Mouse (Mus musculus): Measurements from ENCODE around the gene Pphln1. TPM values are rescaled to one million over a fixed set of nuclear protein-coding genes. Genes with fewer than 3 reads are reported as not detected.

Pphln1 gene
- total and polyA plus RNA-seq, 3 experiments = 11.4 to 96.4 (median 34.3) TPM

DNA sequence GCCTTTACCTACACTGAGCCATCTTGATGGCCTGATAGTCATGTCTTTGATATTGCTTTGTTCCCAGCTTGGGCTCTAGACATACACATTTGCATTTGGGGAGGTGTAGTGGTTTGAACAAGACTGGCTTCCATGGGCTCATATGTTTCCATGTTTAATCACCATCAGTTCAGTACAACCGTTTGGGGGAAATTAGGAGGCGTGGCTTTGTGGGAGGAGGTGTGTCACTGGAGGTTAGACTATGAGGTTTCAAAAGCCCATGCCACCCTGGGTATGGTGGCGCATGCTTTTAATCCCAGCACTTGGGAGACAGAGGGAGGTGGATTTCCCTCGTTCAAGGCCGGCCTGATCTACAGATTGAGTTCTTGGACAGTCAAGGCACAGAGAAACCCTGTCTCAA, 22.5 kb upstream of the Pphln1 start:
- no peaks in the 10 kb centered on the region for H3K9me3 ChIP-seq (replicated peaks)
- no peak overlapping the region for H3K4me3 ChIP-seq (ENCODE audit: low read depth, low read length)
- ATAC-seq (ENCODE audit: extremely low read depth, insufficient number of reproducible peaks, low FRiP score, poor library complexity, severe bottlenecking) = no peak
- H3K36me3 ChIP-seq (replicated peaks) = no peaks in the 10 kb centered on the region
- no peak for DNase-seq (ENCODE audit: low spot score)
- TF ChIP-seq POLR2AphosphoS5 (IDR thresholded peaks at IDR 0.05; ENCODE audit: insufficient replicate concordance, low read depth, low read length) = no peak
- H3K27me3 ChIP-seq (ENCODE audit: insufficient read depth, low read length) = no peaks in the 10 kb centered on the region
- H3K4me1 ChIP-seq (ENCODE audit: insufficient read depth, low read depth, low read length) = no peaks in the 10 kb centered on the region

- Histone ChIP-seq H3K27me3 (ENCODE audit: insufficient read depth, low read length) (no peaks in the 10 kb centered on the region), H3K4me3 (ENCODE audit: low read depth, low read length) (no peak overlapping the region), H3K9me3 (replicated peaks) (no peaks in the 10 kb centered on the region), H3K36me3 (replicated peaks) (no peaks in the 10 kb centered on the region), H3K4me1 (ENCODE audit: insufficient read depth, low read depth, low read length) (peaks cover 5% of the 10 kb centered on the region; the same call in 1 of the 2 replicates)
- ATAC-seq (ENCODE audit: extremely low read depth, insufficient number of reproducible peaks, low FRiP score, poor library complexity, severe bottlenecking) = no peak; the same call in 1 of the 2 replicates
- no peak for TF ChIP-seq GATA2 (IDR thresholded peaks at IDR 0.05; ENCODE audit: borderline replicate concordance, low read depth, low read length)
- TF ChIP-seq CTCF (IDR thresholded peaks at IDR 0.05; ENCODE audit: low read depth, low read length) = peak; percentile 20; the same call in 1 of the 2 replicates
- no peak for DNase-seq (ENCODE audit: low spot score)
Measured at GRCm38 (mm10) chr15:93379177-93379576, 19.0 kb upstream of the Pphln1 start.

DNA sequence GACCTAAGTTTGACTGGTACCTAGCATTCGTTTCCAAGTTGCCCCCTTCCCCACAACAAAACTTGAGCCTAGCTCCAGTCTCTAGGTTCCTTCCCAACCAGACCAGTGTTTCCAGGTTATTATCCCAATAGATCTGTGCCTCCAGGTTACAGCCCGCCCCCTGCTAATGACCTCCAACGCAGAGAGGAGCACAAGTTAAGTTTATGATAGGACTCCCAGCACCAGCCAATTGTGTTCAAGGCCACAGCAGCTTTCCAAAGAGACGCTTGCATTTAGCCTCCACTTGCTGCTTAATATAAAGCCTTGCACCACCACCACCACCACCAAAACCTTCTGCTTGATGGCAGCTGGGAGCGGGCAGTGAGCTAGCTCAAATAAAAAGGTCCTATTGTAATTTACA, 16.8 kb upstream of the Pphln1 start:
- Histone ChIP-seq H3K36me3 (replicated peaks) (peaks cover 10% of the 10 kb centered on the region), H3K4me1 (ENCODE audit: insufficient read depth, low read depth, low read length) (peaks cover 5% of the 10 kb centered on the region; the same call in 1 of the 2 replicates), H3K27me3 (ENCODE audit: insufficient read depth, low read length) (no peaks in the 10 kb centered on the region), H3K4me3 (ENCODE audit: low read depth, low read length) (no peak overlapping the region), H3K9me3 (replicated peaks) (no peaks in the 10 kb centered on the region)
- no peak for DNase-seq (ENCODE audit: low spot score)
- ATAC-seq (ENCODE audit: extremely low read depth, insufficient number of reproducible peaks, low FRiP score, poor library complexity, severe bottlenecking) = no peak
- TF ChIP-seq GATA2 (IDR thresholded peaks at IDR 0.05; ENCODE audit: borderline replicate concordance, low read depth, low read length) (no peak), CTCF (IDR thresholded peaks at IDR 0.05; ENCODE audit: low read depth, low read length) (no peak), GATA1 (IDR thresholded peaks at IDR 0.05; ENCODE audit: borderline replicate concordance, low read length) (no peak), TAL1 (conservative IDR thresholded peaks at IDR 0.05; ENCODE audit: low read depth, low read length) (no peak), POLR2AphosphoS5 (IDR thresholded peaks at IDR 0.05; ENCODE audit: insufficient replicate concordance, low read depth, low read length) (no peak)

- DNase-seq (ENCODE audit: low spot score) = no peak
- Histone ChIP-seq H3K36me3 (replicated peaks) (peaks cover 60% of the 10 kb centered on the region), H3K27me3 (ENCODE audit: insufficient read depth, low read length) (no peaks in the 10 kb centered on the region), H3K4me3 (ENCODE audit: low read depth, low read length) (peak overlapping the region; percentile 82), H3K9me3 (replicated peaks) (no peaks in the 10 kb centered on the region), H3K4me1 (ENCODE audit: insufficient read depth, low read depth, low read length) (peaks cover 40% of the 10 kb centered on the region)
- ATAC-seq (ENCODE audit: extremely low read depth, insufficient number of reproducible peaks, low FRiP score, poor library complexity, severe bottlenecking) = no peak
- TF ChIP-seq GATA1 (IDR thresholded peaks at IDR 0.05; ENCODE audit: borderline replicate concordance, low read length) = no peak
- no peak for TF ChIP-seq CTCF (IDR thresholded peaks at IDR 0.05; ENCODE audit: low read depth, low read length)
- TF ChIP-seq TAL1 (conservative IDR thresholded peaks at IDR 0.05; ENCODE audit: low read depth, low read length) = no peak
- no peak for TF ChIP-seq GATA2 (IDR thresholded peaks at IDR 0.05; ENCODE audit: borderline replicate concordance, low read depth, low read length)
- no peak for TF ChIP-seq POLR2AphosphoS5 (IDR thresholded peaks at IDR 0.05; ENCODE audit: insufficient replicate concordance, low read depth, low read length)
Measured at GRCm38 (mm10) chr15:93397269-93397668, 881 bp upstream of the Pphln1 start.

GRCm38 (mm10) chr15:93398699-93399540, 770 bp downstream of the Pphln1 start:
- Histone ChIP-seq H3K36me3 (replicated peaks) (peaks cover 49% of the 10 kb centered on the region), H3K9me3 (replicated peaks) (no peaks in the 10 kb centered on the region), H3K27me3 (ENCODE audit: insufficient read depth, low read length) (no peaks in the 10 kb centered on the region), H3K4me3 (ENCODE audit: low read depth, low read length) (peak overlapping the region; percentile 82), H3K4me1 (ENCODE audit: insufficient read depth, low read depth, low read length) (peaks cover 36% of the 10 kb centered on the region)
- DNase-seq (ENCODE audit: low spot score) (no peak), ATAC-seq (ENCODE audit: extremely low read depth, insufficient number of reproducible peaks, low FRiP score, poor library complexity, severe bottlenecking) (0 out of 2 replicates have a peak, but pooled peaks have one; percentile 4)
- TF ChIP-seq TAL1 (conservative IDR thresholded peaks at IDR 0.05; ENCODE audit: low read depth, low read length) (no peak), POLR2AphosphoS5 (IDR thresholded peaks at IDR 0.05; ENCODE audit: insufficient replicate concordance, low read depth, low read length) (no peak), CTCF (IDR thresholded peaks at IDR 0.05; ENCODE audit: low read depth, low read length) (no peak), GATA1 (IDR thresholded peaks at IDR 0.05; ENCODE audit: borderline replicate concordance, low read length) (no peak), GATA2 (IDR thresholded peaks at IDR 0.05; ENCODE audit: borderline replicate concordance, low read depth, low read length) (no peak)

DNA sequence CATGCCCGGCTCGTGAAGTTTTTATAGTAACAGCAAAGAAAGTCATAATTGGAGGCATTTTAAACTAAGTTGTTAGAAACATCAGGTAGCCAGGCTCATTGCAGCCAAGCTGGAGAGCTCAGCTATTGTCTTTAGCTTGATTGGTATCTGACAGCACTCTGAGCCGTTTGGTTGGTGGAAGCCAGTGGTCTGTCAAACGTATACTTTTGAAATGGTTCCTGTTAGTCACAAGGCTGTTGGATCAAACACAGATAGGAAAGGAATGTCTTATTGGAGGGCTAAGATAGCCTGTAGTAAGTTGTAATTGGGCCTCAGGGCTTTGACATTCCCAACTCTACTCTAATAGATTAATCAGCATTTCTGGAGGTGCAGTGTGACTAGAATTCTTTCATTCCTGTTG, 3.3 kb downstream of the Pphln1 start:
- Histone ChIP-seq H3K9me3 (replicated peaks) (no peaks in the 10 kb centered on the region), H3K36me3 (replicated peaks) (peaks cover 49% of the 10 kb centered on the region)

More for the DNA sequence above, 3.3 kb downstream of the Pphln1 start:
- 0 out of 2 replicates have a peak, but pooled peaks have one; percentile 10 for ATAC-seq (ENCODE audit: extremely low read depth, insufficient number of reproducible peaks, low FRiP score, poor library complexity, severe bottlenecking)
- Histone ChIP-seq H3K4me3 (ENCODE audit: low read depth, low read length) (no peak overlapping the region), H3K27me3 (ENCODE audit: insufficient read depth, low read length) (no peaks in the 10 kb centered on the region), H3K4me1 (ENCODE audit: insufficient read depth, low read depth, low read length) (peaks cover 32% of the 10 kb centered on the region)
- TF ChIP-seq GATA1 (IDR thresholded peaks at IDR 0.05; ENCODE audit: borderline replicate concordance, low read length) (no peak), TAL1 (conservative IDR thresholded peaks at IDR 0.05; ENCODE audit: low read depth, low read length) (no peak), CTCF (IDR thresholded peaks at IDR 0.05; ENCODE audit: low read depth, low read length) (no peak), GATA2 (IDR thresholded peaks at IDR 0.05; ENCODE audit: borderline replicate concordance, low read depth, low read length) (no peak), POLR2AphosphoS5 (IDR thresholded peaks at IDR 0.05; ENCODE audit: insufficient replicate concordance, low read depth, low read length) (no peak)
- no peak for DNase-seq (ENCODE audit: low spot score)

All from G1E (cell line).